Comparison of ENCODE assay signal across 1 mouse cellular context in genomic region chr17:35187345-35187744, GRCm38 (mm10).
TF ChIP-seq lines count a peak whose summit lies in the region.

No protein-coding gene starts in this region.

TF ChIP-seq in CH12.LX, 34 proteins besides CTCF, POLR2A, EP300 and RAD21:
- TF ChIP-seq ZC3H11A (IDR thresholded peaks at IDR 0.05; ENCODE audit: low read depth, low read length), result no peak
- no peak for TF ChIP-seq SIN3A (IDR thresholded peaks at IDR 0.05; ENCODE audit: low read length)
- no peak for TF ChIP-seq NRF1 (IDR thresholded peaks at IDR 0.05; ENCODE audit: low read depth, low read length)
- no peak for TF ChIP-seq MEF2A (IDR thresholded peaks at IDR 0.05; ENCODE audit: borderline replicate concordance, low read depth, low read length)
- TF ChIP-seq TCF12 (IDR thresholded peaks at IDR 0.05; ENCODE audit: low read depth, low read length), result no peak
- no peak for TF ChIP-seq ZNF384 (IDR thresholded peaks at IDR 0.05; ENCODE audit: low read depth, low read length)
- no peak for TF ChIP-seq MAX (IDR thresholded peaks at IDR 0.05; ENCODE audit: low read length)
- TF ChIP-seq IRF4 (IDR thresholded peaks at IDR 0.05; ENCODE audit: low read depth, low read length), result no peak
- no peak for TF ChIP-seq GABPA (IDR thresholded peaks at IDR 0.05; ENCODE audit: insufficient replicate concordance, low read depth, low read length)
- TF ChIP-seq MYC (IDR thresholded peaks at IDR 0.05; ENCODE audit: low read depth, low read length), result no peak
- no peak for TF ChIP-seq NELFE (IDR thresholded peaks at IDR 0.05; ENCODE audit: low read depth, low read length)
- no peak for TF ChIP-seq CHD2 (IDR thresholded peaks at IDR 0.05; ENCODE audit: low read length)
- TF ChIP-seq POLR2AphosphoS2 (IDR thresholded peaks at IDR 0.05; ENCODE audit: low read depth, low read length), result no peak
- no peak for TF ChIP-seq JUND (conservative IDR thresholded peaks at IDR 0.05; ENCODE audit: low read depth, low read length)
- TF ChIP-seq ZKSCAN1 (IDR thresholded peaks at IDR 0.05; ENCODE audit: borderline replicate concordance, low read depth, low read length), result no peak
- TF ChIP-seq MAZ (IDR thresholded peaks at IDR 0.05; ENCODE audit: low read depth, low read length), result no peak
- TF ChIP-seq ETS1 (conservative IDR thresholded peaks at IDR 0.05; ENCODE audit: low read depth, low read length), result no peak
